Mouse (Mus musculus): ENCODE measurements around the gene Tmem40. TPM values are rescaled to one million over a fixed set of nuclear protein-coding genes. Genes with fewer than 3 reads are reported as not detected.

Gene Tmem40
- total and polyA plus RNA-seq, 3 experiments: 13.8 to 16.4 TPM; not detected in 1

DNA sequence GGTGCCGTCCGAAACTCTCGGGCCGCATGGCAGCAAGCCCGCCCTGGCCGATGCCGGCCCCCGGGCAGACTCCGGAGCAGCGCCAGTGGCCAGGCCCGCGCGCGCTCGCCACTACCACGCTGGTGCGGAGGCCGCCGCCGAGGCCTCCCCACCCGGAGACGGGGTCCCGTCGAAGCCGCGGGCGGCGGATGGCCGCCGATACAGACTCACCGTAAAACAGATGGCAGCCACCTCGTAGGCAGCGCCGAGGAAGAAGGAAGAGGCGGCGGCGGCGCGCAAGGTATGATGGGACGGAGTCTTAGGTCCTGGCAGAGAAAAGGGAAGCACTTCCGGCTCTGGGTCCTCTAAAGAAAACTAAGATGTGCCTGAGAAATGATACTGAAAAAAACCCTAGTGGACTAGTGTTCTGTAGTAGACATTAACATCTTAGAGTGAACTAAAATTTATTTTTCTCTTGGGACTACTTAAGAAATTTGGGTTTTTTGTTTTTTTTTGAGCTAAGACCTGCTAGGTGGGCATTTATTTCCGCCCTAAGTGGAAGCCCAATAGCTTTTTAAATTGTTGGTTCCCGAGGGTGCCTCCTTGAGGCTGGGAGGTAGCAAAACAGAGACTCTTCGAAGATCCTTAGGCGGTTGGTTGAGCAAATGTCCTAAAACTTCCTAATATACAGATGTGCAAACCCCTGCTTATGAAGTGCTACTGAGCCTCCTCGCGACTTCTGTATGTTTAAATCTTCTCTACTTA, 46.5 kb upstream of the Tmem40 start, which contains the start of gene Rpl32:
Rpl32 (minus strand) TSS at position 260 of the 744 bp plus-strand sequence.
- H3K36me3 ChIP-seq (ENCODE audit: control insufficient read depth in 1 of 2, insufficient read depth in 2 of 2, low read length in 2 of 2): peaks cover 9 to 14% of the 10 kb centered on the region in 2 experiments

DNA sequence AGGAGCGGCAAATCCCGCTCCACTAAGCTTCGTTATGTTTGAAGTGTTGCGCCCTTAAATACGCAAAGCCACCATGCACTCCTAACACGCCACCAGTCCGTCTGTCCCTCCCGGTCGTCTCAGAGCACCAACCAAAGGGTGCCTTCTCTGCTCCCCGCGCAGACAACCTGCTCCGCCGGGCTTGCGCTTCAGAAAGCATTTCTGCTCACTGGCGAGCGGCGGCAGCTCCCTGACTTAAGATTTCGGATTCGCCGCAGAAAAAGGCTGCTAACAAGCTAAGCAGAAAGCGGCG, 45.9 kb upstream of the Tmem40 start:
- TF ChIP-seq POLR2A (IDR thresholded peaks at IDR 0.05; ENCODE audit: control insufficient read depth in 1 of 2, insufficient read depth in 1 of 2, low read depth in 1 of 2, low read length in 2 of 2, poor library complexity in 1 of 2): peak in 1 of 2 experiments; percentile 75; a peak in 1 of 4 replicates
- no peak for TF ChIP-seq MAX (IDR thresholded peaks at IDR 0.05; ENCODE audit: low read length)
- no peak for TF ChIP-seq NRF1 (IDR thresholded peaks at IDR 0.05; ENCODE audit: insufficient read depth, low read depth, low read length, poor library complexity, severe bottlenecking)
- Histone ChIP-seq H3K9ac (ENCODE audit: control insufficient read depth, low read depth, low read length, poor library complexity, severe bottlenecking) (peak overlapping the region; percentile 98), H3K4me1 (ENCODE audit: control insufficient read depth in 1 of 2, insufficient read depth in 2 of 2, low read length in 2 of 2) (peaks cover 0 to 8% of the 10 kb centered on the region in 2 experiments; a peak in 1 of 4 replicates), H3K27ac (ENCODE audit: control insufficient read depth, low read depth, low read length) (peak overlapping the region; percentile 88), H3K27me3 (ENCODE audit: control insufficient read depth in 1 of 2, insufficient read depth in 2 of 2, low read length in 2 of 2) (no peaks in the 10 kb centered on the region), H3K79me2 (ENCODE audit: control insufficient read depth, insufficient read depth, low read length, poor library complexity) (peaks cover 29% of the 10 kb centered on the region), H3K36me3 (ENCODE audit: control insufficient read depth in 1 of 2, insufficient read depth in 2 of 2, low read length in 2 of 2) (peaks cover 9 to 14% of the 10 kb centered on the region in 2 experiments), H3K4me3 (ENCODE audit: control insufficient read depth in 1 of 2, insufficient read depth in 1 of 2, low read depth in 2 of 2, low read length in 2 of 2) (peak overlapping the region; percentile 94 to 98), H3K9me3 (replicated peaks; ENCODE audit: insufficient read depth, low read length) (no peaks in the 10 kb centered on the region)
- no peak for DNase-seq (ENCODE audit: low read depth, low spot score)

More for the DNA sequence above, 46.5 kb upstream of the Tmem40 start, which contains the start of gene Rpl32:
- TF ChIP-seq MXI1 (IDR thresholded peaks at IDR 0.05; ENCODE audit: low read depth, low read length) (peak; percentile 84), ZNF384 (IDR thresholded peaks at IDR 0.05; ENCODE audit: low read depth, low read length) (peak; percentile 58; the same call in 1 of the 2 replicates), TCF12 (IDR thresholded peaks at IDR 0.05; ENCODE audit: low read depth, low read length) (0 out of 2 replicates have a peak, but pooled peaks have one; percentile 68), KAT2A (conservative IDR thresholded peaks at IDR 0.05; ENCODE audit: low read depth, low read length) (peak; percentile 83), POLR2AphosphoS5 (IDR thresholded peaks at IDR 0.05; ENCODE audit: borderline replicate concordance, low read depth, low read length) (peak; percentile 27; the same call in 1 of the 2 replicates), E2F4 (IDR thresholded peaks at IDR 0.05; ENCODE audit: borderline replicate concordance, low read depth, low read length) (no peak), CTCF (IDR thresholded peaks at IDR 0.05 in 2 of 3, conservative IDR thresholded peaks at IDR 0.05 in 1 of 3; ENCODE audit: control insufficient read depth in 1 of 3, insufficient read depth in 1 of 3, low read depth in 2 of 3, low read length in 3 of 3, poor library complexity in 1 of 3, severe bottlenecking in 1 of 3) (peak; percentile 40 to 71 (median 49)), MYB (IDR thresholded peaks at IDR 0.05; ENCODE audit: low read depth, low read length) (no peak), EP300 (IDR thresholded peaks at IDR 0.05; ENCODE audit: low read depth in 1 of 2, low read length in 2 of 2) (no peak), POLR2AphosphoS2 (IDR thresholded peaks at IDR 0.05; ENCODE audit: low read length) (peak; percentile 89), HCFC1 (IDR thresholded peaks at IDR 0.05; ENCODE audit: low read depth, low read length) (peak; percentile 93), GABPA (IDR thresholded peaks at IDR 0.05; ENCODE audit: low read depth, low read length) (peak; percentile 74; the same call in 1 of the 2 replicates), ETS1 (IDR thresholded peaks at IDR 0.05; ENCODE audit: low read depth, low read length) (no peak), ZKSCAN1 (IDR thresholded peaks at IDR 0.05; ENCODE audit: low read depth, low read length) (no peak), NELFE (IDR thresholded peaks at IDR 0.05; ENCODE audit: low read depth, low read length) (peak; percentile 98), TBP (IDR thresholded peaks at IDR 0.05; ENCODE audit: low read depth, low read length) (peak; percentile 92), MAX (IDR thresholded peaks at IDR 0.05; ENCODE audit: low read length) (peak; percentile 86), POLR2A (IDR thresholded peaks at IDR 0.05; ENCODE audit: control insufficient read depth in 1 of 2, insufficient read depth in 1 of 2, low read depth in 1 of 2, low read length in 2 of 2, poor library complexity in 1 of 2) (peak; percentile 74 to 93; a peak in 3 of 4 replicates), BHLHE40 (IDR thresholded peaks at IDR 0.05; ENCODE audit: borderline replicate concordance, low read depth, low read length) (no peak), CHD2 (IDR thresholded peaks at IDR 0.05; ENCODE audit: low read length) (no peak), SIN3A (IDR thresholded peaks at IDR 0.05; ENCODE audit: low read length) (peak; percentile 94), CHD1 (IDR thresholded peaks at IDR 0.05; ENCODE audit: low read depth, low read length) (0 out of 2 replicates have a peak, but pooled peaks have one; percentile 51), MYC (IDR thresholded peaks at IDR 0.05; ENCODE audit: low read depth, low read length) (peak; percentile 94), MAZ (IDR thresholded peaks at IDR 0.05; ENCODE audit: low read depth, low read length) (no peak), ZMIZ1 (IDR thresholded peaks at IDR 0.05; ENCODE audit: low read depth, low read length) (peak; percentile 89), SMC3 (IDR thresholded peaks at IDR 0.05; ENCODE audit: low read depth, low read length) (no peak), ELF1 (IDR thresholded peaks at IDR 0.05; ENCODE audit: low read depth, low read length) (peak; percentile 98), RCOR1 (IDR thresholded peaks at IDR 0.05; ENCODE audit: low read depth, low read length) (no peak)
- H3K27ac ChIP-seq (ENCODE audit: control insufficient read depth, low read depth, low read length): peak within 1 kb of the TSS; percentile 88
- peaks cover 29% of the 10 kb centered on the region for H3K79me2 ChIP-seq (ENCODE audit: control insufficient read depth, insufficient read depth, low read length, poor library complexity)
- DNase-seq (ENCODE audit: low read depth, low spot score): peak; percentile 96
- peak within 1 kb of the TSS; percentile 98 for H3K9ac ChIP-seq (ENCODE audit: control insufficient read depth, low read depth, low read length, poor library complexity, severe bottlenecking)
- no peaks in the 10 kb centered on the region for H3K9me3 ChIP-seq (replicated peaks; ENCODE audit: insufficient read depth, low read length)
- H3K4me3 ChIP-seq (ENCODE audit: control insufficient read depth in 1 of 2, insufficient read depth in 1 of 2, low read depth in 2 of 2, low read length in 2 of 2): peak within 1 kb of the TSS; percentile 94 to 98
- no peaks in the 10 kb centered on the region for H3K27me3 ChIP-seq (ENCODE audit: control insufficient read depth in 1 of 2, insufficient read depth in 2 of 2, low read length in 2 of 2)
- peaks cover 0 to 8% of the 10 kb centered on the region in 2 experiments; a peak in 1 of 4 replicates for H3K4me1 ChIP-seq (ENCODE audit: control insufficient read depth in 1 of 2, insufficient read depth in 2 of 2, low read length in 2 of 2)
